Mouse (Mus musculus): ENCODE measurements around the gene Lemd2. TPM values are rescaled to one million over a fixed set of nuclear protein-coding genes. Genes with fewer than 3 reads are reported as not detected.

Lemd2 gene
- total RNA-seq, 2 experiments from 2014 or later = 13.0 to 21.8 TPM

DNA sequence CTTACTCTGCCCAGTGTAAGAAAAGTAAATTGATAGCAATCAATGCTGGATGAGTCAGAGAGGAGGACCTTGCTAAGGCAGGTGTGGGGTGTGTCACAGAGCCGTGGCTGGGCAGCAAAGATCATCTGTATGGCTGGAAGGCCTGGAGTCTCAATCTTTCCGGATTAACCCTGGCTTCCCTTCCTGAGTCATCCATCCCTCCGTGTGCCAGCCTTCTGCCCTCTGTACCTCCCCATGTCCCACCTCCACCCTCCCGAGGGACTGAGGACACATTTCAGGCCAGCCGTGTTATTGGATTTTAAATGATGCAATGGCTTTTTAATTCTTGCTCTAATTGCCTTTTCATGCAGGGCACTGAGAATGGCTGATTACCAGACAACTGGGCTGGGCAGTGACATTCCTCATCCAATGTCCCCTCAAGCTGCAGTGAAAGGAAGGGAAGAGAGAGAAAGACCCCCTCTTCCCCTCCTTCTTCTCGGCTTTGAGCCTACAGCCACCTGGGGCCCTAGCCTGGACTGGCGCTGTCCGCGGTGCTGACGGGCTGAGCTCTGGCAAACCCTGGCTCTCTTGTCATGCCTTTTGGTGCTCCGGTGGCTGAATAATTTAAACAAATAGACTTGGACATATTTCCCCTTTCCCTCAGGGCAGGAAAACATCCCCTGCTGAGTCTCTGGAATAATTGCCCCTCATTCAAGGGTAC lies 24.1 kb upstream of the Lemd2 start:
- ATAC-seq (replicated peaks; ENCODE audit: poor library complexity) = peak; percentile 68

DNA sequence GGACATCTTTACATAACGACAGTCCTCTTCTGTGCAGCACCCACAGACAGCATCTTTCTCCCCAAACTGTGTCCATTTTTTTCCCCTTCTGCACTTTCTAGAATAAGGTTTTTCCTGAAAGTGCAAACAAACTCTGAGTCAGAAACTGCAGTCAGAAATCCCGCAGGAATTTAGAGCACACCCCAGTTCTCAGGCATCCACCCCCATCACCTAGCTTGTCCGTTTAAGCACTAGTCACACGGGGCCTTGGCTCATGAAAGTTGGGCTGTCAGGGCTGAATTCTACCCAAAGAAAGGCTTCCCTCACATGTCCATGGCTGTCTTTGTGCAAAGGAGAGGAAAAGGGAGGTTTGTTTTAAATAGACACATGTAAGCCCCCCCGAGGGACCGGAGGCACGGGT lies 23.0 kb upstream of the Lemd2 start:
- ATAC-seq (replicated peaks; ENCODE audit: poor library complexity) = no peak

DNA sequence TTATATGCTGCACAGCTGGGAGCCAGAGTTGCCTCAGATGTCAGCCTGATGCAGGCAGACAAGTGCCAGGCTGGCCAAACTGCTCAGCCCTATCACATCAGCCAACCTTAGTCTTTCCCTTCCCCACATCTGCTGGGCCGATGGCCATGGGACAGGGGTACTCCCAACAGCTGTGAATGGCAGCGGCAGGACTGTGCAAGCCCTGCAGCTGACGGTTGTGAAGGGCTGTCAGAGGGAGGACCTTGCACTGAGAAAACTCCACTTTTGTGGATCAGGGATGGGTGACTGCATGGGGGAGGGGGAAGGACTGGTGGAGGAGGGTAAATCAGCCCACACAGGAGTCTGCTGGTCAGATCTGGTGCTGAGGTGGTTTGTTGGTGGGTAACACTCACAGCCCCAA lies 22.4 kb upstream of the Lemd2 start:
- no peak for ATAC-seq (replicated peaks; ENCODE audit: poor library complexity)

DNA sequence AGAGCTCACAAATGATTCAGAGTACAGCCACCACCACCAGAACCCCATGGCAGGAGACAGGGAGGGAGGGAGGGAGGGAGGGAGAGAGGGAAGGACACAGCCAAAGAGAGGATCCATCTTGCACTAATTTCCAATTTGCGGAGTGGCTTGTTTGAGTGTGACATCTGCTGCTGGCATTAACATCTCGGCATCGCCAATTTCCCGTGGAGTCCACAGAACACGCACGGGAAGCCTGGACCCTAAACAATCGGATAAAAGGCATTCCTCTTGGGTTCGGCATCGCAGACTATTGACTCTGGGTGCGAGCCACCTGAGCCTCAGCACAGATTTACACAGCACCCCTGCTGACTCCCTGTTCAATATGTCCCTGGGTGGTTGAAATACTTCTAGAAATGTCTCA lies 21.5 kb upstream of the Lemd2 start:
- no peak for ATAC-seq (replicated peaks; ENCODE audit: poor library complexity)

DNA sequence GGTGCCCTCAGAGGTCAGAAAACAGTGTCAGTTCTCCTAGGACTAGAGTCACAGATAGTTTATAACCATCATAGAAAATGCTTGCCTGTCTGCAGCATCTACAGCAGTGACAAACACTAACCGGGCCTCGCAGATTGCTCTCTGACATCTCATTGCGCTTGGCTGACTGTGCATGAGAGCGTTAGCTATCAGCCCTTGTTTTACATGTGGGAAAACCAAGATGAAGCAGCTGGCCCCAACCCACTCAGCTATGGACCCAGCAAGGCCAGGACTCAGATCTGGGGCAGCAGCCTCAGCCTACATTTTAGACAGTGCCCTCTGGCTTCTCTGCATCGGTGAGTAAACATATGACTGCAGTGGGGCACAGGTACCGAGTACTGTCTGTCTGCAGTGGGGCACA lies 19.6 kb upstream of the Lemd2 start:
- ATAC-seq (replicated peaks; ENCODE audit: poor library complexity) = no peak

DNA sequence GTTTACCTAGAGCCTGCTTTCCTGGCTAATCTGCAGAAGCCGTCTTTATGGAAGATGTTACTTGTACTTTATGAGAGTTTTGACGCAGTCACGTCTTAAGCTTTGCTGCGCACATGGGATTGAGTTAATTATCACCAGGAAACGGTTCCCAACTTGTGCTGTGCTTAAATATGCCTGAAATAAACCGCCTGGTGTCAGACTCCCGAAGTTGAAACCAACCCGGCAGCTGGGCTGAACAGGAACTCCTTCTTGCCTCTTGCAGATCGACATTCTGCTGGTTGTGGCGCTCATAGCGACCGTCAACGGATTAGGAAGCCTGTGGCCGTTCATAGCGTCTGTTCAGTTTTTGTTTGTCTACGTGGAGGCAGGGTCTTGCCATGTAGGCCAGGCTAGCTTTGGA lies 17.3 kb upstream of the Lemd2 start:
- no peak for ATAC-seq (replicated peaks; ENCODE audit: poor library complexity)

DNA sequence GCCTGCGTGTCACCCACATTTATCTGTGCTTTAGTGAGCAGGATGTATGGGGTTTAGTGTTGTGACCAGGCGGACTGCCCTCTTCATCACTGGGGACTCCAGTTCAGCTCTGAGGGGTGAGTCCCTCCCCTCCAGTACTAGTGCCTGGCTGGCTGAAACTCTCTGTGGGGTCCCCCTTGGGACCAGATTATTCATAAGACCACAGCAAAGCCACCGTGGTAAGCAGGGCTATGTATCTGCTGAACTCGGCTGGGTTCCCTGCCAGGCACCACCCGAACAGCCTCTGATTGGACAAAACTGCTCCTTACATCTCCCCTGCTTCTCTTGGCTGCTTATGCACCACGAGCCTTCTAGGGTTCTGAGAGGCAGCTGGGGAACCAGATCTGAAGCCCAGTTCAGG lies 14.6 kb upstream of the Lemd2 start:
- no peak for ATAC-seq (replicated peaks; ENCODE audit: poor library complexity)

DNA sequence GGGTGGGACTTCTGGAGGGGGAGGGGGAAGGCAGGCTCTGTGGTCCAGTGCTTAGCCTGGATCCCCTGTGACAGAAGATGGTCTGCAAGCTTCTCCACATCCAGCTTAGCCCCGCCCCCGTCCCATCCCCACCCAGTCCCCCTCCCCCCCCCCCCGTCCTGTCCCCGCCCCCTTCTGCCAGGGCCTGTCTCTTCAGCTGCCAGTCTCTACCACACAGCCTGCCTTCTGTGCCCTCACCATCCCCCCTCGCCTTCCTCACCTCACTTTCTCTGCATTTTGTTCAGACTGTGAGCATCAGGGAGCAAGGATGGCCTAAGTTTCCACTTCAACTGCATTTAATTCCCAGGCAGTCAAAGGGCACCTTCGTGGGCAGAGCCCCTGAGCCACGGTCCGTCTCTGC lies 14.1 kb upstream of the Lemd2 start:
- no peak for ATAC-seq (replicated peaks; ENCODE audit: poor library complexity)

DNA sequence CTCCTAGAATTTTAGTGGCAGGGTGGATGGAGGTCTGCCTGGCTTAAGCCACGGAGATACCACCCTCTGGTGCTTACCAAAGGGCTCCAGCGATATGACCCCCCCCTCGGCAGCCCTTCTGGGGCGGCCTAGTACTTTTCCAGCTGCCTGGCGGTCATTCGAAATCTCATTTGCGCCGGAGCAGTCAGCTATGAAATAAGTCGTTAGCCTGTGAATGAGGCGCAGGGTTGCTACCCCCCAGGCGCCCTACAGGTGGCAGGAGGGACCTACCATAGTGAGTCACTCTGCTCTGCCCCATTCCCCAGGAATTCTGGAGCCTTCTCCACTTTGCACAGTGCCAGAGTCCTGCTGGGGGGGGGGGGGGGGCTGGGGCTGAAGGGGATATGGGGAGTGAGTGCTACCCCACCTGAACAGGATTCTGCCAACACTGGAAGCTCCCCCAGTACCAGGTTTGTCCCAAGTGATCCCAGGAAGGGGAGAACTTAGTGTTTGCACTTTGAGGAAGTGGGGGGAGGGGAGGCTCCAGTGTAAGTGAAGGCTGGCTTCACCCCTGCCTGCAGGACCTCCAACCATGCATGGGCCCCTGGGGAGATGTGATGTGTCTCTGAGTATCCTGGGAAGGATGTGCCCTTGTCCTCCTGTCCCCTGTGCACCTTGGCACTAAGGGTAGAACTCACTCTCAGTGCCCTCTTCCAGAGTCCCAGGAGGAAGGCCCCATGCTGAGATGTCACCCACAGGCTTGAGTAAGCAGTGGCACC lies 8.7 kb upstream of the Lemd2 start:
- no peak for ATAC-seq (replicated peaks; ENCODE audit: poor library complexity)

DNA sequence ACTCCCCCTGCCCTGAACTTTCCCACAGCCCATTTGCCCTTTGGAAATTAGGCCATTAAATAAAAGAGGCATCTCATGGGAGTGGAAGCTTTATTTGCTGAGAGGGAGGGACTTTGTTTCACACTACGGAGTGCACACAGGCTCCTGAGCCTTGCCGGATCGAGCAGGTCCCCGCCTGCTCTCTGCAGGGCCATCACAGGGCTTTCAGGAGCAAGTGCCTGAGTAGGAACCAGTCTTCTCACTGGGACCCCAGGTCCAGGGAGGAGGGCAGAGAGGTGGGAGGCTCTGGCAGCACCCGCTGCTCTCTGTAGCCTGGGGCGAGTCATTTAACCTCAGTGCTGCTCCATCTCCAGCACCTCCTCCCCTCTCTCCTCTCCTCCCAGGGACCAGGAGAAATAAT lies 7.7 kb upstream of the Lemd2 start:
- no peak for ATAC-seq (replicated peaks; ENCODE audit: poor library complexity)

DNA sequence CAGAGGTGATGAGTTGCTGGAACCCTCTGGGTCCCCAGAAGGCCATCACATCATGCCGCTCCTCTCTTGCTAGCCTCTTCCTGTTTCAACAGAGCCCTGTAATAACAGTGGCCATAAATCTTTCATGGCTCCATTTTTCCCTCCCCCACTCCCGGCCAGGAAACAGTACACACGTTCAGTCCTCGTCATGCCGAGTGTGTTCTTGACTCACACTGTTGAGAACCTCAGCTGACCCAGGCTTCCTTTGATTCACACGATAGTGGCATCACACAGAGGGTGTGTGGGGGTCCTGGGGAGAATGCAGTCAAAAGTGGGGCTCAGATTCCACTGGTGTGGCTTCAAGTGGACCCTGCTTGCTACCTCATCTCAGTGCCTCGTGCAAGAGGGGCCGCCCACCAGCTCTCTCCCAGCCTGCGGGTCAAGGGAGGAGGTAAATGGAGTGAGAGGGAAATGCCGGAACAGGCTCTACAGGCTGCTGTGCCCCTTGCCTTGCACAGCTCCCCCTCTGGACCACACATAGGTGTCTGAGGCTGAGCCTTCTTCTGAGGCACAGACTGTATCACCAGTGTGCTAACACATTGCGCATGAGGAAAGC lies 2.9 kb upstream of the Lemd2 start:
- peak; percentile 35 for ATAC-seq (replicated peaks; ENCODE audit: poor library complexity)

DNA sequence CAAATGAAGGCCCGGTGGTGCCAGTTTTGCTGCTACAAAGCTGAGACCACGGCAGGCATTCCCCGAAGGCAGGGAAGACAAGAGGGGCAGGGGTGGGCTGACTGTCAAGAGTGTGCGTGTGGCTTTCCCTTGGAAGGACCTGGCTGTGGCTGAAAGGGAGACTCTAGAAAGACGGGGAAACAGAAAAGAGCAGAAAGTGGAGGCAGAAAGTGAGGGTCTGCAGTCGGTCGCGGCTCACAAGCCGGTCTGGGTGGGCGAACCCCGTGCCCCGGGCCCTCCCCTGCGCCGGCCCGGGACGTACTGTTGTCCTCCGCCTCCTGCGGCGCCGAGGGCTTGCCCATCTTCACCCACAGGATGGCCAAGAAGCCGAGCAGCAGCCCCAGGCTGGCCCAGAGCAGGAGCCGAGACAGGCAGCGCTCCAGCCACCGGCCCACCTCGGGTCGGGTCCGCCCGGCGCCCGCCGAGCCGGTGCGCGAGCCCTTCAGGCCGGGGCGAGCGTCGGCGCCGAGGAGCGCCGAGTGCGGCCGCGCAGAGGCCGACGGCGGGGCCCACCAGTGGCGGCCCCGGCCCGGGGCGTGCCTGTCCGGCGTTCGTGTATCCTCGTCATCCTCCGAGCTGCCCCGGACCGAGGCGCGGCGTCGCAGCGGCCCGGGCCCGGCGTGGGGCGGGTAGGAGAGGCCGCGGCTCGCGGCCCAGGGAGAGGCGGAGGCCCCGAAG lies 753 bp downstream of the Lemd2 start:
- ATAC-seq (replicated peaks; ENCODE audit: poor library complexity) = no peak

DNA sequence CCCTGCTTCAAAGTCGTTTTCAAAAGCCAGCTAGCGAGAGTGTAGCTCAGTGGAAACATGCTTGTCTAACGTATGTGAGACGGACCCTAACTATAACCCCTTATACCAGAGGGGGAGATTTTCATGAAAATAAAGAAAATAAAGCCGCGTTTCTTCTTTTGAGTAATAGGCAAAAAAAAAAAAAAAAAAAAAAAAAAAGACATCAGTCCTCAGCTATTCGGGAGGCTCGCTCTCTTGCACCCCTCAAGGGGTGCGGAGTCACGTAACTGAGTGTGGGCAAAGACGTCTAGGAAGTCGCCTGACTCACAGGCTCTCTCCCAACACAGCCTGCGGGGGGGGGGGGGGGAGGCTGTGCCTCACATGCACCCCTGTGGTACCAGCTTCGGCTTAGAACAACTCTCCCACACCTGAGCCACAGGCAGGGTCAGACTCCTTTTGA lies 1.3 kb downstream of the Lemd2 start:
- ATAC-seq (replicated peaks; ENCODE audit: poor library complexity) = no peak

DNA sequence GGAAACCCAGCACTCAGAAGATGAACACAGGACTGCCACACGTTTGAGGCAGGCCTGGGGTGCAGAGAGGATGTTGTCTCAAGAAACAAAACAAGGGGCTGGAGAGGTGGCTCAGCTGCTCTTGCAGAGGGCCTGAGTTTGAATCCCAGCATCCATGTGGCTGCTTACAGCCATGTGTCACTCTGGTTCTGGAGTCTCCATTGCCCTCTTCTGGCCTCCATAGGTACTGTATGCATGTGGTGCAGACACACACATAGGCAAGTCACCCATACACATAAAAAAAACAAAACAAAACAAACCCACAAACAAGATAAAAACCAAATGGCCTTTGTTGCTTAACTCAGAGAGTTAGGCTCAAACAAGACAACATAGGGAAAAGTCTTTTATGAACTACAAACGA lies 2.3 kb downstream of the Lemd2 start:
- peak; percentile 45 for ATAC-seq (replicated peaks; ENCODE audit: poor library complexity)

DNA sequence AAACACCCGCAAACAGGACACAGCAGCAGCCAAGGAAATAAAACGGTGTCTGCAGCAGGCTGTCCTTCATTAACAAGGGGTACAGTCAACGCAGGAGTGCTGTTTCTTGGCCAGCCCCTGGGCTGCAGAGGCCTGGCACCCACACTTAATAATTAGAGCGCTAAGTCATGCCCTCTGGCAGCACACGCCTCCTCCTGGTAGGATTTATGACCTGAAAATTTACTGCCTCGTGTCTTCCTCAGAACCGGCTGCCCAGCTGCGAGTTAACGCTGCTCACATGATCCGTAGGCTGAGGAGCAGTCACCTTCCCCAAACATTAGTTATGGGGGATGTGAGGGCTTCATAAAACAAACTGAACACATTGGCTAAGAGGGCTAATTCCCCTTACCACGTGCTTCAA lies 3.5 kb downstream of the Lemd2 start:
- ATAC-seq (replicated peaks; ENCODE audit: poor library complexity) = peak; percentile 18; the same call in 1 of the 2 replicates

DNA sequence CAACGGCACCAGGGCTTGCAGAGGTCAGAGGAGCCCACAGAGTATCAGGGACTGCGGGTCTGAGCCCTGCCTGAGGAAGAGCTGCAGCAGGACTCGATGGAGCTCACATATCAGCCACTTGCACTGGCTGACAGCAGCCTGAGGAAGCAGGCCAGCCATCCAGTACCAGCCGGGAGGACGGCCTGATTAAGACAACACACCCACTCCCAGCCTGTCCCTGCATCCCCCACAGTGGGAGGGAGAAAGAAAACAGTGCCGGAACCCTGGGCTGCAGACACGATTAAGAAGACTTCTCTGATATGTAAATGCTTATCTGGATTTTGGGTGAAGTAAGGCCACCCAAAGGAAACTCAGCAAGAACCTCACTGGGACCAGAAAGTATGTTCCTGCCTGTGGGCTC lies 4.4 kb downstream of the Lemd2 start:
- no peak for ATAC-seq (replicated peaks; ENCODE audit: poor library complexity)

DNA sequence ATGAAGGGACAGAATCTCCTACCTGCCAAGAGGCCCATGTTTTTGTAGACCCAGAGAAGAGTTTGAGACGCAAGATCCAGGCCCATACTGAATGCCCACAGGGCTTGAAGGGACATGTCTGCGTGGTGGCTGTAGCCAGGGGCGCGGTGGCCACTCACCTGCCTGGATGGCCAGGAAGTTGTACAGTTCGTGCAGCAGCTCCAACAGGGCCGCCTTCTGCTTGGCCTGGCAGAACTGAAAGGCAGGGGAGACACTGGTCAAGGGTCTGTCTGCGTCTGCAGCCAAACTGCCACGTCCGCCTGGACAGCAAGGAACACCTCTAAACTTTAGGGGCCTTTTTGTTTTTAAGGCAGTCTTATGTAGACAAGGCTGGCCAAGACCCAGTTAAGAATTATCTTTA lies 5.1 kb downstream of the Lemd2 start:
- no peak for ATAC-seq (replicated peaks; ENCODE audit: poor library complexity)

DNA sequence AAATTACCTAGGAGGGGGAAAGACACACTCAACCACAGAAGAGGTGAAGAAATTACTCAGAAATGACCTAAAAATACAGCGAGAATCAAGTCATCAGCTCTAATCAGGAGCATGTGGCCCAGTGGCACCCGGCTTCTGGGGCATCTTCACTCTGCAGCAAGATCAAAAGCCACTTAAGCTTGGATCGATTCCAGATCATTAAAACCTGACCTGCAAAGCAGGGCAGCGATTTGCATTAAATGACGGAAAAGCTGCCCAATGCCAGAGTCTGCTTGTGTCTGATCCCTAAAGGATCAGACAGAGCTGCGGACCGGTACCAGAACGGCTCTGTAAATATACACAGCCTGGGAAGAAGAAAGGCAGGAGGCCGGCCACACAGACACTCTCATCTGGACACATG lies 8.1 kb downstream of the Lemd2 start:
- 0 out of 2 replicates have a peak, but pooled peaks have one; percentile 27 for ATAC-seq (replicated peaks; ENCODE audit: poor library complexity)

DNA sequence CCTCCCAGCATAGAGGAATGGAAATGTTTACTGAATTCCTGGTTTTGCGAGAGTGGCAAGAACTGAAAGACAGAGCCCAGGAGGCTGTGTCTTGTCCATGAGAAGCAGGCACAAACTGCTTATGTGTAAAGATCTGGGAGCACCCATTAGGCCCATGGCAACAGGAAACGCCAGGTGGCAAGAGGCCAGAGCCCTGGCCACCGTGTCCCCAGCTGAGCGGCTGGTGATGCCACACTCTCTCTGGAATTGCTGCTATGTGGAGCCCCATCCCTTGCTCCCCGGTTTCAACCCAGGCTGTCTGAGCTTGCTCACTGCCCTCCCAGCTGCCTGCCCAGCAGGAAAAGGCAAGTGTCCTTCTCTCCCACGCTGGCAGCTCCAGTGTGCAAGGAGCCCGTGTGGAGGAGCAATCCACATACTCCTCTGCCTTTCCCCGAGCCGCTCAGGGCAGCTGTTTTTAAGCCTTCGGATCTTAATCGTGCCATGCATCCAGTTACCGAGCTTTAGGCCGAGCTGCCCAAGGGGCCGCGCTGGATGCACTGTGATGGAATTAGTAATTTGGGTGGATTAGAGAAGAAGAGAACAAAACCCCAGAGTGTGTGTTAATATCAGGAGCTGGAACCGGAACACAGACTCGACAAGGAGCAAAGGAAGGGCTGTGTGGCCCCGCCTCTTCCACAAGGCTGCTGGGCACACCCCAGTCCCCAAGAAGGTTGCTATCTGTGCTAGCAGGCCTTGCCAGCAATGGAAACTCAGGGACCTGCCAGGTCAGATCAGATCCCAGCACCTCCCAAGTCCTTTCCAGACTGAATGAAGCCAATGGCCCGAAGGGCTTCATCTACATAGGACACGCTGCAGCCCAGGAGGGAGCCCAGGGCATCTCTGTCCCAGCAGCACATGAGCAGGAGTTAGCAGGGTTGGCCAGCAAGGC lies 9.7 kb downstream of the Lemd2 start:
- peak; percentile 77 for ATAC-seq (replicated peaks; ENCODE audit: poor library complexity)

DNA sequence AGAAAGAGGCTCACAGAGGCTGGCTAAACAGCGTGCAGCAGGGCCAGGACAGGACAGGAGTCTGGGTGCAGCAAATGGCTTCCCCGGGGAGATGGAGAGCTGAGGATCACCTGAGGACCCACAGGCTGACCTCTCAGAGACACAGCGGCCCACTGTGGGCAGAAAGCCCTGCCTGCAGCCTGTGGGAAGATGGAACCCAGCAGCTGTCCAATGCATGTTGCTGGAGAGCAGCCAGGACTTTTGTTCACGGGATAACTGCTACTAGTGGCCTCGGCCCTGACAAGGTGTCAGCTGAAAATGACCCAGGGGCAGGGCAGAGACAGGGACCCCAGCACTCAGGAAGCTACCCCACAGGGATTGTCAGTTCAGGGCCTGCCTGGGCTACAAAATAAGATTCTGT lies 12.5 kb downstream of the Lemd2 start:
- no peak for ATAC-seq (replicated peaks; ENCODE audit: poor library complexity)

Data from megakaryocyte progenitor cell, adult 5-6 weeks (primary cell).